Mouse (Mus musculus): Measurements from ENCODE around the gene Carns1. TPM values are rescaled to one million over a fixed set of nuclear protein-coding genes. Genes with fewer than 3 reads are reported as not detected.

The Carns1 gene
- total and polyA plus RNA-seq, 3 experiments: 1.7 to 4.0 (median 3.8) TPM

DNA sequence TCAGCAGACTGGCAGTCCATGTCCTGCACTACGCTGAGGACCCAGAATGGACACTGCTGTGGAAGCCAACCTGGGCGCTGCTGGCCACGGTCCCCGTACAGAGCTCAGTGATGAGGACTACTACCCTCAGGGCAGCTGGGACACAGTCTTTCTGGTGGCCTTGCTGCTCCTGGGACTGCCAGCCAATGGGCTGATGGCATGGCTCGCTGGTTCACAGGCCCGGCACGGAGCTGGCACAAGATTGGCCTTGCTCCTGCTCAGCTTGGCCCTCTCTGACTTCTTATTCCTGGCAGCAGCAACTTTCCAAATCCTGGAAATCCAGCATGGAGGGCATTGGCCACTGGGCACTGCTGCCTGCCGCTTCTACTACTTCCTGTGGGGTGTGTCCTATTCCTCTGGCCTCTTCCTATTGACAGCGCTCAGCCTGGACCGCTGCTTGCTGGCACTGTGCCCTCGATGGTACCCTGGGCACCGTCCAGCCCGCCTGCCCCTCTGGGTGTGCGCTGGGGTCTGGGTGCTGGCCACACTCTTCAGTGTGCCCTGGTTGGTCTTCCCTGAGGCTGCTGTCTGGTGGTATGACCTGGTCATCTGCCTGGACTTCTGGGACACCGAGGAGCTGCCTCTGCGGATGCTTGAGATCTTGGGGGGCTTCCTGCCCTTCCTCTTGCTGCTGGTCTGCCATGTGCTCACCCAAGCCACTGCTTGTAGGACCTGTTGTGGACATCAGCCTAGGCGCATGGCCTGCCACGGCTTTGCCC lies 32.7 kb downstream of the Carns1 start:
- peaks cover 5% of the 10 kb centered on the region for H3K9me3 ChIP-seq (replicated peaks; ENCODE audit: low read length)
- H3K9ac ChIP-seq (ENCODE audit: insufficient read depth, low read depth): no peak overlapping the region
- peaks cover 0 to 39% of the 10 kb centered on the region in 2 experiments for H3K36me3 ChIP-seq (replicated peaks in 1 of 2; ENCODE audit: control insufficient read depth in 1 of 2, insufficient read depth in 1 of 2, low read length in 1 of 2)
- in situ Hi-C loops (cut with MboI; ENCODE audit: low pct_ligation_motif_present, low pct_unique_long_range_greater_than_20kb, low sequenced_read_pairs): no loop called here
- no peak for DNase-seq (ENCODE audit: extremely low read depth)
- no peaks in the 10 kb centered on the region for H3K27me3 ChIP-seq (replicated peaks)
- no peak for TF ChIP-seq SMC3 (IDR thresholded peaks at IDR 0.05; ENCODE audit: low read depth, low read length)
- H3K27ac ChIP-seq (ENCODE audit: insufficient read depth, low read depth): no peak overlapping the region
- dilution Hi-C loops (cut with MboI; ENCODE audit: extremely low pct_ligation_motif_present, extremely low pct_unique_long_range_greater_than_20kb, low sequenced_read_pairs): no loop called here
- no peak overlapping the region for H3K4me2 ChIP-seq (ENCODE audit: insufficient read depth, low read depth, poor library complexity, severe bottlenecking)
- no peaks in the 10 kb centered on the region for H3K79me2 ChIP-seq (replicated peaks; ENCODE audit: control insufficient read depth, extremely low read depth, insufficient read depth, poor library complexity, severe bottlenecking)
- peak overlapping the region in 1 of 3 experiments; percentile 57 for H3K4me3 ChIP-seq (replicated peaks in 1 of 3; ENCODE audit: low read depth in 2 of 3, low read length in 2 of 3, poor library complexity in 1 of 3)
- H3K4me1 ChIP-seq (ENCODE audit: control insufficient read depth in 1 of 2, insufficient read depth in 2 of 2): peaks cover 46 to 93% of the 10 kb centered on the region in 2 experiments

DNA sequence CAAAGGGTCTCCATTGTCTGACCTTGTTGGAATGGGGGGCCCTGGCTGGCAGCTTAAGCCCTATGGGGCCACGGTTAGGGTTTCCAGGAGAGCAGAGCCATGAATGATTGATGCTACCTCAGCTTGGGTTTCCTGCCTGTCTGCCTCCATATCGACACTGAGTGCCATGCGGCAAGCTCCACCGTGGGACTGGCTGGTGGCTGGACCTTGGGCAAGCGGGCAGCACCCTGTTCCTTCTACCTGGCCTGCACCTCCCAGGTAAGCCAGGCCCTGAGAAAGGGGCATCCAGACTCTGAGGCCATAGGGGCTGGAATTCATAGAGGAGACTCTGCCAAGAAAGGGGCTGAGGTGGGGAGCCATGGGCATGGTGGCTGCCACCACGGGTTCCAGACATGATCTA lies 35.1 kb downstream of the Carns1 start:
- Histone ChIP-seq H3K9me3 (replicated peaks; ENCODE audit: low read length) (no peaks in the 10 kb centered on the region), H3K27ac (ENCODE audit: insufficient read depth, low read depth) (no peak overlapping the region), H3K4me3 (replicated peaks in 1 of 3; ENCODE audit: low read depth in 2 of 3, low read length in 2 of 3, poor library complexity in 1 of 3) (no peak overlapping the region), H3K4me2 (ENCODE audit: insufficient read depth, low read depth, poor library complexity, severe bottlenecking) (no peak overlapping the region), H3K4me1 (ENCODE audit: control insufficient read depth in 1 of 2, insufficient read depth in 2 of 2) (peaks cover 49 to 91% of the 10 kb centered on the region in 2 experiments), H3K27me3 (replicated peaks) (no peaks in the 10 kb centered on the region), H3K36me3 (replicated peaks in 1 of 2; ENCODE audit: control insufficient read depth in 1 of 2, insufficient read depth in 1 of 2, low read length in 1 of 2) (peaks cover 0 to 49% of the 10 kb centered on the region in 2 experiments), H3K79me2 (replicated peaks; ENCODE audit: control insufficient read depth, extremely low read depth, insufficient read depth, poor library complexity, severe bottlenecking) (no peaks in the 10 kb centered on the region), H3K9ac (ENCODE audit: insufficient read depth, low read depth) (no peak overlapping the region)
- dilution Hi-C loops (cut with MboI; ENCODE audit: extremely low pct_ligation_motif_present, extremely low pct_unique_long_range_greater_than_20kb, low sequenced_read_pairs): no loop called here
- in situ Hi-C loops (cut with MboI; ENCODE audit: low pct_ligation_motif_present, low pct_unique_long_range_greater_than_20kb, low sequenced_read_pairs): no loop called here
- TF ChIP-seq MAFK (IDR thresholded peaks at IDR 0.05; ENCODE audit: insufficient replicate concordance, low read length) (no peak), CHD1 (IDR thresholded peaks at IDR 0.05; ENCODE audit: low read depth, low read length) (no peak), HCFC1 (IDR thresholded peaks at IDR 0.05; ENCODE audit: low read depth, low read length) (no peak), CHD2 (IDR thresholded peaks at IDR 0.05; ENCODE audit: low read length) (no peak), USF2 (conservative IDR thresholded peaks at IDR 0.05; ENCODE audit: low read depth, low read length) (no peak)
- no peak for DNase-seq (ENCODE audit: extremely low read depth)

DNA sequence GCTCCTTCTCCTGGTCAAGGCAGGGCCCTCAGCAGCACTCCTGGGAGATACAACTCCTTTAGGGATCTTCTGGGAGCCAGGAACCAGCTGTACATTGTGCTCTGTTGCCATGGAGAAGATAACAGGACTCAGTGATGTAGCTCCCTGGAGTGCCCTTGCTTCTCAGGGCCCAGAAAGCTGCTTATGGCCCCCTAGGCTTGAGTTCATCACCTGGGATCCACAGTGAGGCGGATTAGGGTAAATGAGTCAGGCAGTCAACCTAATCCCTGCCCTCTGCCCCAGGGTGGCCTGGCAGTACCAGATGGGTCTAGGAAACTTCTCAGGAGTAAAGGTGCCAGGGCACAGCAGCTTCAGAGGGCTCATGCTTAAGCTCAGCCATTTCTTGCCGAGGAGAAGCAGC lies 35.8 kb downstream of the Carns1 start, which contains the start of gene Gpr152:
Gene Gpr152, plus strand, starts transcription at position 342 of the 400 bp plus-strand sequence.
- DNase-seq (ENCODE audit: extremely low read depth): no peak
- Histone ChIP-seq H3K36me3 (replicated peaks in 1 of 2; ENCODE audit: control insufficient read depth in 1 of 2, insufficient read depth in 1 of 2, low read length in 1 of 2) (peaks cover 0 to 49% of the 10 kb centered on the region in 2 experiments), H3K9me3 (replicated peaks; ENCODE audit: low read length) (no peaks in the 10 kb centered on the region), H3K27ac (ENCODE audit: insufficient read depth, low read depth) (no peak within 1 kb of the TSS), H3K9ac (ENCODE audit: insufficient read depth, low read depth) (no peak within 1 kb of the TSS), H3K4me3 (replicated peaks in 1 of 3; ENCODE audit: low read depth in 2 of 3, low read length in 2 of 3, poor library complexity in 1 of 3) (no peak within 1 kb of the TSS), H3K27me3 (replicated peaks) (no peaks in the 10 kb centered on the region), H3K4me1 (ENCODE audit: control insufficient read depth in 1 of 2, insufficient read depth in 2 of 2) (peaks cover 48 to 91% of the 10 kb centered on the region in 2 experiments), H3K4me2 (ENCODE audit: insufficient read depth, low read depth, poor library complexity, severe bottlenecking) (no peak within 1 kb of the TSS), H3K79me2 (replicated peaks; ENCODE audit: control insufficient read depth, extremely low read depth, insufficient read depth, poor library complexity, severe bottlenecking) (no peaks in the 10 kb centered on the region)
- dilution Hi-C loops (cut with MboI; ENCODE audit: extremely low pct_ligation_motif_present, extremely low pct_unique_long_range_greater_than_20kb, low sequenced_read_pairs): no loop called here
- in situ Hi-C loops (cut with MboI; ENCODE audit: low pct_ligation_motif_present, low pct_unique_long_range_greater_than_20kb, low sequenced_read_pairs): no loop called here
- TF ChIP-seq SMC3 (IDR thresholded peaks at IDR 0.05; ENCODE audit: low read depth, low read length) (no peak), JUND (conservative IDR thresholded peaks at IDR 0.05; ENCODE audit: low read depth, low read length) (no peak), USF2 (conservative IDR thresholded peaks at IDR 0.05; ENCODE audit: low read depth, low read length) (no peak), ELF1 (IDR thresholded peaks at IDR 0.05; ENCODE audit: low read depth, low read length) (no peak), NRF1 (IDR thresholded peaks at IDR 0.05; ENCODE audit: low read depth, low read length) (no peak), JUN (IDR thresholded peaks at IDR 0.05; ENCODE audit: insufficient read depth, low read depth, low read length) (no peak), MAZ (IDR thresholded peaks at IDR 0.05; ENCODE audit: low read depth, low read length) (no peak), SIN3A (IDR thresholded peaks at IDR 0.05; ENCODE audit: low read length) (no peak), ZNF384 (IDR thresholded peaks at IDR 0.05; ENCODE audit: low read depth, low read length) (no peak), MEF2A (IDR thresholded peaks at IDR 0.05; ENCODE audit: borderline replicate concordance, low read depth, low read length) (no peak), E2F4 (IDR thresholded peaks at IDR 0.05; ENCODE audit: insufficient replicate concordance, low read depth, low read length) (no peak), HCFC1 (IDR thresholded peaks at IDR 0.05; ENCODE audit: low read depth, low read length) (no peak), KAT2A (IDR thresholded peaks at IDR 0.05; ENCODE audit: insufficient replicate concordance, low read length) (no peak), ETS1 (conservative IDR thresholded peaks at IDR 0.05; ENCODE audit: low read depth, low read length) (no peak), CHD1 (IDR thresholded peaks at IDR 0.05; ENCODE audit: low read depth, low read length) (no peak)
